Mouse (Mus musculus) megakaryocyte, embryonic 14.5 days (primary cell): ENCODE measurements around the gene Plekhs1.

Experiments used
- FLI1 ChIP-seq: IDR thresholded peaks from 2 replicates; pipeline ENCODE4 v1.6.1; 2012; ENCODE audit warnings: low read length, inconsistent platforms, mixed read lengths
- GATA1 ChIP-seq: IDR thresholded peaks from 3 replicates; pipeline ENCODE4 v1.6.1; 2012; ENCODE audit warnings: mixed read lengths, low read length, inconsistent platforms, borderline replicate concordance

DNA sequence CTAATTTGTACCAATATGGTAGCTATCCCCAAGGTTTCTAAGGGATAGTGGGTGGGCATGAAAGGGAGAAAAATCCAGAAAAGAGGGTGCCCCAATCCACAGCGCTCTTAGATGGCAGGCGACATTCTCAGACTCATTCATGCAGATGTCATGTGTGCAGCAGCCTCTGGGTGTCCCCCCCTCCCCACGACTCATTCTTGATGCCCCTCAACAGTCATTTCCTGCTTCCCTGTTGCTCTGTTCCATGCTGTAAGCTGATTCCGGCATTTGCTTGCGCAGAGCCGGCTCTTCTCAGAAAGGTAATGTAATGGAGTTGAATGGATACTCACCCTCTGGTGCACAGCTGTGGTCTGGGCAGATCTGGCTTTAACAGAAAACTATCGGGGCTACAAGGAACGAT, 31.1 kb upstream of the Plekhs1 start:
- TF ChIP-seq FLI1: no peak
- no peak for TF ChIP-seq GATA1
